Mouse (Mus musculus) liver, embryonic 16.5 days (tissue): Measurements from ENCODE around the gene Zfp965. TPM values are rescaled to one million over a fixed set of nuclear protein-coding genes. Genes with fewer than 3 reads are reported as not detected.
"Not testable (repeated sequence)": the region's sequence is repeated elsewhere in the genome, so short reads cannot be mapped to it uniquely, and the experiment has no call there.

Source experiments
- ATAC-seq: fragments of 200-750 bp; cut with Nextera tagmentation; 2 replicates; pipeline ENCODE4 v1.8.0; 2017; ENCODE audit warnings: low read depth, mild to moderate bottlenecking, moderate number of reproducible peaks, moderate library complexity
- H3K27ac ChIP-seq: fragments of 300-500 bp; sonication (generic); 2 replicates; pipeline ENCODE4 v1.5.1; 2014; ENCODE audit warnings: mild to moderate bottlenecking, low read length
- H3K27me3 ChIP-seq: fragments of 300-500 bp; sonication (generic); 2 replicates; pipeline ENCODE4 v1.6.1; 2014; ENCODE audit warnings: low read depth, low read length, mixed read lengths; ENCODE audit not compliant: control insufficient read depth, insufficient read depth
- H3K36me3 ChIP-seq: fragments of 300-500 bp; sonication (generic); 2 replicates; pipeline ENCODE4 v1.6.1; 2014; ENCODE audit warnings: mild to moderate bottlenecking; ENCODE audit not compliant: control insufficient read depth, insufficient read depth
- H3K4me1 ChIP-seq: fragments of 300-500 bp; sonication (generic); 2 replicates; pipeline ENCODE4 v1.6.1; 2014; ENCODE audit warnings: low read depth, low read length, mixed read lengths; ENCODE audit not compliant: control insufficient read depth
- H3K4me2 ChIP-seq: fragments of 300-500 bp; sonication (generic); 2 replicates; pipeline ENCODE4 v1.6.1; 2014; ENCODE audit warnings: low read depth, low read length, mixed read lengths
- H3K4me3 ChIP-seq: fragments of 300-500 bp; sonication (generic); 2 replicates; pipeline ENCODE4 v1.5.1; 2014; ENCODE audit warnings: low read depth, mild to moderate bottlenecking, low read length
- H3K9ac ChIP-seq: fragments of 300-500 bp; sonication (generic); 2 replicates; pipeline ENCODE4 v1.6.1; 2014; ENCODE audit warnings: low read depth, low read length
- H3K9me3 ChIP-seq: fragments of 300-500 bp; sonication (generic); replicated peaks from 2 replicates; pipeline ENCODE4 v1.6.1; 2016; ENCODE audit warnings: low read length; ENCODE audit not compliant: control insufficient read depth
- WGBS: fragments of 180-500 bp; shearing (Covaris S2); extraction: QIAGEN DNeasy Blood & Tissue Kit; methylation state at CpG from one replicate; pipeline ENCODE4 v1.1.7; 2014; ENCODE audit not compliant: insufficient replicate concordance; 5-methylcytosine and 5-hydroxymethylcytosine counted together
- polyA plus RNA-seq: library from polyadenylated mRNA; unstranded; fragments of >200 nt; fragmentation: Nextera tagmentation; extraction: Ambion mirVana; gene quantifications from 2 replicates; pipeline ENCODE4 v1.2.1, GENCODE M21; 2015

Zfp965 gene
- 2.4 and 2.5 TPM in 2 replicates for polyA plus RNA-seq

DNA sequence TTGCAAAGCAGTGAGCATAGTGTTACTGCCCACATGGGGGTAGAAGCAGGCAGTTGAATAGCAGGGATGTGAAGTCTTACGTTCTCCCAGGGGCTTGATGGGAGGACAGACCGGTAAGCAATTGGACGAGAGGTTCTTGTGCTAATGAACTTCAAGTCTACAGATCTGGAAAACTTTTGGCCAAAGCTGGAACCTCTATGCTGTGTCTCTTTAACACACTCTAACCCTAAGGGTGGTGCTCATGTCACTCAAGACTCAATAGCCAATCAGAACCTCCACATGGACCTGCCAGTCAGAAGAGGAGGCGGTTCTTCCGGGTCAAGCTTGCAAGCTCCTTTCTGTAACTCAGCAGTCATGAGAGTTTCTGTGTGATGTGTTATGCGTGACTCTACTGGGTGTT, at the start of gene Zfp965:
Gene Zfp965 (plus strand): TSS at position 301 of the 400 bp plus-strand sequence.
- not testable (repeated sequence) for H3K9me3 ChIP-seq, H3K27ac ChIP-seq, H3K4me1 ChIP-seq, ATAC-seq, H3K4me3 ChIP-seq, H3K9ac ChIP-seq, H3K4me2 ChIP-seq, H3K27me3 ChIP-seq, H3K36me3 ChIP-seq
- WGBS: no CpG with 5 or more reads among the region's 6 CpGs

DNA sequence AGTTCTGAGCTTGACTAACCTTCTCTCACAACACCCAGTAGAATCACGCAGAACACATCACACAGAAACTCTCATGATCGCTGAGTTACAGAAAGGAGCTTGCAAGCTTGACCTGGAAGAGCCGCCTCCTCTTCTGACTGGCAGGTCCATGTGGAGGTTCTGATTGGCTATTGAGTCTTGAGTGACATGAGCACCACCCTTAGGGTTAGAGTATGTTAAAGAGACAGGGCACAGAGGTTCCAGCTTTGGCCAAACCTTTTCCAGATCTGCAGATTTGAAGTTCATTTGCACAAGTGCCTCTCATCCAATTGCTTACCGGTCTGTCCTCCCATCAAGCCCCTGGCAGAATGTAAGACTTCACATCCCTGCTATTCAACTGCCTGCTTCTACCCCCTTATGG, 34.1 kb upstream of the Zfp965 start, which contains the start of gene Gm4724:
Gene Gm4724 (minus strand): TSS at position 101 of the 400 bp plus-strand sequence.
- H3K4me1 ChIP-seq, H3K4me3 ChIP-seq, H3K27me3 ChIP-seq, H3K36me3 ChIP-seq, H3K9me3 ChIP-seq, H3K27ac ChIP-seq, H3K4me2 ChIP-seq, ATAC-seq, H3K9ac ChIP-seq: not testable (repeated sequence)
- no CpG with 5 or more reads among the region's 4 CpGs for WGBS

Other genes starting within 250 kb of the Zfp965 start
- 1.3 TPM in 1 of 2 replicates, not detected in the other for gene Gm14440, start 194.9 kb upstream of the Zfp965 start, polyA plus RNA-seq
- 4.3 and 4.9 TPM in 2 replicates for gene Gm4631, start 131.8 kb upstream of the Zfp965 start, polyA plus RNA-seq
- gene Zfp968, start 97.5 kb upstream of the Zfp965 start, polyA plus RNA-seq: 0.85 and 1.2 TPM in 2 replicates
- 2.3 and 2.5 TPM in 2 replicates for gene Gm4724, start 34.2 kb upstream of the Zfp965 start, polyA plus RNA-seq
- gene Gm11007, start 174.0 kb downstream of the Zfp965 start, polyA plus RNA-seq: 1.8 TPM in 1 of 2 replicates, not detected in the other
- gene Zfp969, start 233.7 kb downstream of the Zfp965 start, polyA plus RNA-seq: 9.9 and 12.5 TPM in 2 replicates